Mouse (Mus musculus): ENCODE measurements around the gene Gm17093.
"Not testable (repeated sequence)": the region's sequence is repeated elsewhere in the genome, so short reads cannot be mapped to it uniquely, and the experiment has no call there.

Gm17093 gene

GRCm38 (mm10) chr14:44517976-44518375 lies at the start of gene Gm17093:
Gene Gm17093, plus strand, starts transcription at chr14:44518276.
- not testable (repeated sequence) for DNase-seq

GRCm38 (mm10) chr14:44492163-44492562 lies 25.9 kb upstream of the Gm17093 start, which contains the start of gene BC061237:
Gene BC061237, plus strand, starts transcription at chr14:44492463.
- DNase-seq: not testable (repeated sequence)

- DNase-seq: not testable (repeated sequence)
These were observed 29.9 kb downstream of the Gm17093 start for GRCm38 (mm10) chr14:44547961-44548360.
